In the genomic region with DNA sequence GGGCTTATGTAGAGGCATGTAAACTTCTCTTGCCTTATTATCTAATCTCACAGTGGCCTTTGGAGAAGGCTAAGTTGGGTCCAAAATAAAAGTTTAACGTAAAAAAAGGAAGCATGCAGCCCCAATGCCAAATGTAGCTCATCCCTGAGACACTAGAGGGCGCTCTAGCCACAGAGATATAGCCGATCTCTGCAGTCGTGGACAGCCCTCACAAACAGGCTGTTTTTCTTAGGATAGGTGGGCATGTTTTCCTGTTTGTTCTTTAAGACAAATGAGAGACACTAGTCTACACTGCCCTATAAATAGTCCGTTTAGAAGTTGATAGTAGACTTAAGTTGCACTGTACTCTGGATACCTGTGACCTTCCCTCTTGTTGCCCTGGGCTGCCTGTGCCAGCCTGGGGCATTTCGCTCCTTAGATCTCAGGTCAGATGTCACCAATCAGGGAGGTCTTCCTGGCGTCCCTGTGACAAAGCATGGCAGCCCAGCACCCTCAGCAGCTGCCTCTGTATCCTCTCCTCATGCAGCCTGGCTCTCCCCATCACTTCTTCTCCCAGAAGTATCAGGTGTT, we compare ENCODE assay signal across 9 mouse cellular contexts. TPM values are rescaled to one million over a fixed set of nuclear protein-coding genes. Genes with fewer than 3 reads are reported as not detected.
DNase-seq lines count a peak whose midpoint lies in the region; ATAC-seq lines count a peak whose summit lies in the region.
"Had no signal": no experiment of that assay in that cellular context is flagged by ENCODE, and none has a peak within 500 bp of the region (broad histone marks: within the 10 kb centered on the region; RNA-seq: fewer than 3 reads in every experiment).

No protein-coding gene starts in this region.

- DNase-seq in adrenal gland, adult 18-20 months (ENCODE audit: low spot score in 2 of 2), result peak; percentile 60 to 61
- no peak for DNase-seq in adrenal gland, adult 8-10 months
- DNase-seq in c-Kit-positive CD71-negative TER-119-negative erythroid progenitor cells, embryonic 14.5 days (ENCODE audit: low read depth), result peak; percentile 70
- peak; percentile 28 for DNase-seq in fibroblast of lung, adult 2 months (ENCODE audit: low read depth)
- peak; percentile 91 for DNase-seq in hindbrain, embryonic 14.5 days (ENCODE audit: low spot score)
- DNase-seq in left cerebral cortex, adult 11 months (ENCODE audit: low spot score), result peak; percentile 39
- DNase-seq in right cerebral cortex, postnatal 14 days, result peak; percentile 73

- peak; percentile 80 for ATAC-seq in hindbrain, embryonic 14.5 days (ENCODE audit: low FRiP score)
- peak; percentile 96 for ATAC-seq in megakaryocyte progenitor cell, adult 5-6 weeks (replicated peaks; ENCODE audit: poor library complexity)

- 15% methylated on average over 7 of the region's 7 CpGs for WGBS in hindbrain, embryonic 14.5 days

- no peaks in the 10 kb centered on the region for H3K27me3 ChIP-seq in hindbrain, embryonic 14.5 days (ENCODE audit: control insufficient read depth, insufficient read depth, low read length)

- H3K27ac ChIP-seq in hindbrain, embryonic 14.5 days, result no peak overlapping the region
- H3K27ac ChIP-seq: limb, embryonic 13.5 days had no signal

- no peaks in the 10 kb centered on the region for H3K36me3 ChIP-seq in hindbrain, embryonic 14.5 days (replicated peaks; ENCODE audit: control insufficient read depth, insufficient read depth)
- H3K36me3 ChIP-seq: limb, embryonic 13.5 days had no signal

- H3K4me1 ChIP-seq in hindbrain, embryonic 14.5 days (replicated peaks; ENCODE audit: control insufficient read depth, insufficient read depth, low read length), result no peaks in the 10 kb centered on the region

- H3K4me3 ChIP-seq in hindbrain, embryonic 14.5 days (replicated peaks; ENCODE audit: low read length), result no peak overlapping the region
- H3K4me3 ChIP-seq: limb, embryonic 13.5 days had no signal

- H3K9me3 ChIP-seq in hindbrain, embryonic 14.5 days (ENCODE audit: control insufficient read depth, low read length), result no peaks in the 10 kb centered on the region

- no peak overlapping the region for H3K9ac ChIP-seq in hindbrain, embryonic 14.5 days
- H3K9ac ChIP-seq: limb, embryonic 13.5 days had no signal

- no peak overlapping the region for H3K4me2 ChIP-seq in hindbrain, embryonic 14.5 days (replicated peaks)
- H3K4me2 ChIP-seq: limb, embryonic 13.5 days had no signal

RNA-seq across cellular contexts. Expression of a gene that starts 9.5 kb away (rescaled TPM):
- 100 to 1,000 TPM in 1 of 2 experiments, 10 to 100 TPM in 1; 82.6 to 144 TPM for total RNA-seq in adrenal gland, adult 18-20 months (2021)
- 10 to 100 TPM; 49.7 to 81.2 (median 66.3) TPM for total RNA-seq in adrenal gland, adult 8-10 months (2022)
- polyA plus RNA-seq in hindbrain, embryonic 14.5 days (2014; fragmentation: Nextera tagmentation; extraction: Ambion mirVana), result 13.1 and 16.3 TPM in 2 replicates
- total RNA-seq in megakaryocyte progenitor cell, adult 5-6 weeks (2015), result 30.4 and 31.5 TPM in 2 replicates
- total RNA-seq in megakaryocyte progenitor cell, adult 5-6 weeks (2017), result 6.8 and 8.5 TPM in 2 replicates
